Mouse (Mus musculus): ENCODE measurements around the gene Elk3. TPM values are rescaled to one million over a fixed set of nuclear protein-coding genes. Genes with fewer than 3 reads are reported as not detected.

Gene Elk3
- polyA plus RNA-seq, 1 experiment from 2014 or later = 11.3 TPM

DNA sequence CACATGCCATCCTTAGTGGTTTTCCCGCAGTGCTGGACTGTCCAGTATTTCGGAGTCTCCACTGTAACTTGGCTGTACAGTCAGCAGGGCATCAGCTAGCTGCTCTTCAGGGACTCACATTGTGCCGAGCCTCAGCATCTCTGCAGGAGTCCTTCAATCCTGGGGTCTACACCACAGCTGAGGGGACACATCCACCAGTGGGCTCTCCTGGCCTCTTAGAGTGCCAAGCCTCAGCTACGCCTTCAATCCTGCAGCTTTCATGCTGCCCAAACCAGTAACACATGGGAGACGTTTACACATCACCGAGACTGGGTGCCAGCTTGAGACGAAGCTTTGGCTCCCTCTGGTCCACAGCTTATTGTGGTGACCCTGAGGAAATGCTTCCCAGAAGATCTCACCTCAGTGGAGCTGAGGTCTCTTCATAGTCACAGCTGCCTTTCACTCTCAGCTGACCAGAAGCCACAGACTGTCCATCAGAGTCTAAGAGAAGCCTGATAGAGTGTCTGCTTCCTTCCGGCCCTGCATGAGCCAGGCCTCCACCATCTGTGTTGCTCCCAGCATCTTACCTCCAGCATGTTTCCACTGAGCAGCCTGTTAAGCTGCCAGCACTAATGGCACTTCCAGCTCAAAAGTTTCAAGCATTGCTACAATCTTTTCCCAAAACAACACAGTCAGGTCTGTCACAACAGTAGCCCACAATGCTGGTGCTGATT, 95.7 kb downstream of the Elk3 start:
- Histone ChIP-seq H3K27me3 (ENCODE audit: control insufficient read depth, insufficient read depth, low read length) (no peaks in the 10 kb centered on the region), H3K36me3 (ENCODE audit: control insufficient read depth, insufficient read depth, low read length) (peaks cover 21% of the 10 kb centered on the region), H3K27ac (replicated peaks) (no peak overlapping the region), H3K9ac (ENCODE audit: low read length) (no peak overlapping the region), H3K4me1 (replicated peaks; ENCODE audit: control insufficient read depth, insufficient read depth) (no peaks in the 10 kb centered on the region), H3K4me2 (replicated peaks; ENCODE audit: low read depth) (no peak overlapping the region), H3K4me3 (ENCODE audit: low read depth, low read length) (no peak overlapping the region), H3K9me3 (ENCODE audit: control insufficient read depth, low read length) (no peaks in the 10 kb centered on the region)
- no peak for DNase-seq (ENCODE audit: low spot score)
- ATAC-seq (ENCODE audit: low FRiP score, low TSS enrichment) = no peak
- 89% methylated on average over 8 of the region's 8 CpGs for WGBS
- TF ChIP-seq EP300 (optimal IDR thresholded peaks at IDR 0.05) = no peak
- no peak for TF ChIP-seq CTCF (IDR thresholded peaks at IDR 0.05; ENCODE audit: low read depth)

DNA sequence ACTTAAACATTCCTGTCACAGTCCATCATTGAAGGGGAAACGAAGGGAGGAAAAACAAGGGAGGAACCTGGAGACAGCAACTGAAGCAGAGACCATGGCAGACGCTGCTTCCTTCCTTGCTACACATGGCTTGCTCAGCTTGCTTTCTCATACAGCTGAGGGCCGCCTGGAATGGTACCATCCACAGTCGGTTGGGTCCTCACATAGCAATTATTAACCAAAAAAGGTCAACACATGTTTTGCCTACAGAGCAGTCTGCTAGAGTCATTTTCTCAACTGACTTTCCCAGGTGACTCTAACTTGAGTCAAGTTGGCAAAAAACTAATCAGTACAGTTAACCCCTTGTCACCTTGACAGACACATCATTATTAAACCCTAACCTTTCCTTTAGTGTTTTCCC, 96.7 kb downstream of the Elk3 start:
- no peak for ATAC-seq (ENCODE audit: low FRiP score, low TSS enrichment)
- no peaks in the 10 kb centered on the region for H3K27me3 ChIP-seq (ENCODE audit: control insufficient read depth, insufficient read depth, low read length)
- no peak for DNase-seq (ENCODE audit: low spot score)
- no peaks in the 10 kb centered on the region for H3K4me1 ChIP-seq (replicated peaks; ENCODE audit: control insufficient read depth, insufficient read depth)
- no peak for TF ChIP-seq EP300 (optimal IDR thresholded peaks at IDR 0.05)
- no peak for TF ChIP-seq CTCF (IDR thresholded peaks at IDR 0.05; ENCODE audit: low read depth)
- H3K27ac ChIP-seq (replicated peaks) = no peak overlapping the region
- WGBS = 46% methylated on average over 4 of the region's 4 CpGs
- peaks cover 21% of the 10 kb centered on the region for H3K36me3 ChIP-seq (ENCODE audit: control insufficient read depth, insufficient read depth, low read length)
- H3K4me2 ChIP-seq (replicated peaks; ENCODE audit: low read depth) = no peak overlapping the region
- H3K4me3 ChIP-seq (ENCODE audit: low read depth, low read length) = no peak overlapping the region
- H3K9me3 ChIP-seq (ENCODE audit: control insufficient read depth, low read length) = no peaks in the 10 kb centered on the region
- no peak overlapping the region for H3K9ac ChIP-seq (ENCODE audit: low read length)

DNA sequence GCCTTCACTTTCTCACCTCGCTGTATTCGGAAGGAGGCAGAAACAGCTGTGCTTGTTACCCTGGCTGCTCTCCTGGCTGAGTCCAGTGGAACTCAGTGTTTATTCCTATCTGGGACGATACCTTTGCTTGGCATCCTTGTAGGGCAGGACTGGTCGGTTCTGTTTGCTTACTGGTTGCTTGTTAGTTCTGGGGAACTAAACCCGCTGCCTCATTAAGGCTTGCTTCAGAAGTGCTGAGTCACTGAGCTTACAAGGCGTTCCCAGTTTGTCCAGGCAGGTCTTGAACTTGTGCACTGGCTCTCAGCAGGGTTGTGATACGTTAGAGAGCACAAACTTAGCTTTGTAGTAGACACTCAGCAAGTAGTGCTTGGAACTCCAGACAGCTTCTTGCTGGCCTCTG, 97.6 kb downstream of the Elk3 start:
- no peaks in the 10 kb centered on the region for H3K27me3 ChIP-seq (ENCODE audit: control insufficient read depth, insufficient read depth, low read length)
- TF ChIP-seq EP300 (optimal IDR thresholded peaks at IDR 0.05) (no peak), CTCF (IDR thresholded peaks at IDR 0.05; ENCODE audit: low read depth) (no peak)
- ATAC-seq (ENCODE audit: low FRiP score, low TSS enrichment) = peak; percentile 87
- DNase-seq (ENCODE audit: low spot score) = peak; percentile 60
- peak overlapping the region; percentile 63 for H3K27ac ChIP-seq (replicated peaks)
- no peak overlapping the region for H3K9ac ChIP-seq (ENCODE audit: low read length)
- H3K9me3 ChIP-seq (ENCODE audit: control insufficient read depth, low read length) = no peaks in the 10 kb centered on the region
- H3K36me3 ChIP-seq (ENCODE audit: control insufficient read depth, insufficient read depth, low read length) = peaks cover 20% of the 10 kb centered on the region
- no peaks in the 10 kb centered on the region for H3K4me1 ChIP-seq (replicated peaks; ENCODE audit: control insufficient read depth, insufficient read depth)
- 54% methylated on average over 7 of the region's 7 CpGs for WGBS
- H3K4me3 ChIP-seq (ENCODE audit: low read depth, low read length) = no peak overlapping the region
- no peak overlapping the region for H3K4me2 ChIP-seq (replicated peaks; ENCODE audit: low read depth)

DNA sequence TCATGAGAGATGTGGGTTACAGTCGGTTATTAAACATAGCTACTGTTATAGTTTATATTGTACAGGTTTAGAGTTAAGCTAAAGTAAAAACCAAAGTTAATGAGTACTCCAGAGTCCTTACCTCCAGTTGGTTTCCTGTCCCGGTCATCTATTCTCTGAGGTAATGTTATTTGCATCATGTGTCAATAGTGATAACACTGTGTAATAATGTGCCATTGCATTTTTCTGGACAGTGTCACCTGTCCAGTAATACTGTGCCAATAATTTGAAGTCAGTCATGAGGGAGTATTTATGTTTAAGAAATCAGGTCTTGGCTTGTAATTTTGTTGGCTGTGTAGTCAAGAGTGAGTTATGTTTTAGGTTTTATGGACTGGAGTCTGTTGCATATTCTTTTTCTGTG, 98.2 kb downstream of the Elk3 start:
- H3K9me3 ChIP-seq (ENCODE audit: control insufficient read depth, low read length) = no peaks in the 10 kb centered on the region
- peaks cover 17% of the 10 kb centered on the region for H3K36me3 ChIP-seq (ENCODE audit: control insufficient read depth, insufficient read depth, low read length)
- ATAC-seq (ENCODE audit: low FRiP score, low TSS enrichment) (peak; percentile 91), DNase-seq (ENCODE audit: low spot score) (no peak)
- TF ChIP-seq EP300 (optimal IDR thresholded peaks at IDR 0.05) = no peak
- H3K4me1 ChIP-seq (replicated peaks; ENCODE audit: control insufficient read depth, insufficient read depth) = no peaks in the 10 kb centered on the region
- H3K27me3 ChIP-seq (ENCODE audit: control insufficient read depth, insufficient read depth, low read length) = no peaks in the 10 kb centered on the region
- H3K4me3 ChIP-seq (ENCODE audit: low read depth, low read length) = no peak overlapping the region
- H3K9ac ChIP-seq (ENCODE audit: low read length) = no peak overlapping the region
- H3K4me2 ChIP-seq (replicated peaks; ENCODE audit: low read depth) = no peak overlapping the region
- peak overlapping the region; percentile 63; the same call in 1 of the 2 replicates for H3K27ac ChIP-seq (replicated peaks)
- 63% methylated on average over 2 of the region's 2 CpGs for WGBS

GRCm38 (mm10) chr10:93207176-93207575, 103.8 kb downstream of the Elk3 start:
- no peak overlapping the region for H3K4me2 ChIP-seq (replicated peaks; ENCODE audit: low read depth)
- no peaks in the 10 kb centered on the region for H3K27me3 ChIP-seq (ENCODE audit: control insufficient read depth, insufficient read depth, low read length)
- DNase-seq (ENCODE audit: low spot score) = no peak
- WGBS = 61% methylated on average over 5 of the region's 5 CpGs
- no peak for TF ChIP-seq CTCF (IDR thresholded peaks at IDR 0.05; ENCODE audit: low read depth)
- TF ChIP-seq EP300 (optimal IDR thresholded peaks at IDR 0.05) = no peak
- H3K4me1 ChIP-seq (replicated peaks; ENCODE audit: control insufficient read depth, insufficient read depth) = no peaks in the 10 kb centered on the region
- H3K9me3 ChIP-seq (ENCODE audit: control insufficient read depth, low read length) = no peaks in the 10 kb centered on the region
- H3K36me3 ChIP-seq (ENCODE audit: control insufficient read depth, insufficient read depth, low read length) = peaks cover 5% of the 10 kb centered on the region; the same call in 1 of the 2 replicates
- no peak overlapping the region for H3K9ac ChIP-seq (ENCODE audit: low read length)
- no peak overlapping the region for H3K4me3 ChIP-seq (ENCODE audit: low read depth, low read length)
- H3K27ac ChIP-seq (replicated peaks) = no peak overlapping the region
- no peak for ATAC-seq (ENCODE audit: low FRiP score, low TSS enrichment)

DNA sequence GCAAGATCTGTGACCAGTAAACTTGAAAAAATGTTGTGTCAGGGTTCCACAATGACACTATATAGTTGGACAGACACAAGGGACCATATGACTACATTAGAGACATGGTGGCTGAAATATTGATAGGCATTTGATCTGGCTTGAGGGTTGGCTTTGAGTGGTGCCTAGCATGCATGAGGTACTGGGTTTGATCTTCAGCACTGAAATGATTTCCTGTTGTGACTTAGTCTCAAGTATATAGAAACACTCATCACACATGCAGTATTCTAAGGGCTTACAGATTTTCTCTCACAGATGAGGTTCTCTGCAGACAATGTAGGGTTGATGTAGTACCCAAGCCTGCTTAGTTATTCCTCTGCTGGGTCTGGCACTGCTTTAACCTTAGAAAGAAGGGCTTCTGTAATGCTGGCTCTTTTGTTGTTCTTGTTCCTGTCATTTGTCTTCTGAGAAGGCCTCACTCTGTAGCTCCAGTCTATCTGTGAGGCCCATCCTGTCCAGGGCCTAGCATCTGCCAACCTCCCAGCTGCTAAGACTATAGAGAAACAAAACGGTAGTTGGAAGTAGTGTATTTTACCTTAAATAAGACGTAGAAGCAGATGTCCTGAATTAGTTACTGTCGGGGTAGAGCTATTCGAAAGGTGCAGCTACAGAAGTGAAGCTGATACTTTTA, 105.5 kb downstream of the Elk3 start:
- Histone ChIP-seq H3K4me3 (ENCODE audit: low read depth, low read length) (no peak overlapping the region), H3K27me3 (ENCODE audit: control insufficient read depth, insufficient read depth, low read length) (no peaks in the 10 kb centered on the region), H3K9ac (ENCODE audit: low read length) (no peak overlapping the region), H3K9me3 (ENCODE audit: control insufficient read depth, low read length) (no peaks in the 10 kb centered on the region), H3K27ac (replicated peaks) (no peak overlapping the region), H3K4me2 (replicated peaks; ENCODE audit: low read depth) (no peak overlapping the region), H3K36me3 (ENCODE audit: control insufficient read depth, insufficient read depth, low read length) (no peaks in the 10 kb centered on the region), H3K4me1 (replicated peaks; ENCODE audit: control insufficient read depth, insufficient read depth) (no peaks in the 10 kb centered on the region)
- ATAC-seq (ENCODE audit: low FRiP score, low TSS enrichment) (no peak), DNase-seq (ENCODE audit: low spot score) (no peak)
- WGBS = 85% methylated on average over 4 of the region's 4 CpGs
- TF ChIP-seq EP300 (optimal IDR thresholded peaks at IDR 0.05) = no peak
- no peak for TF ChIP-seq CTCF (IDR thresholded peaks at IDR 0.05; ENCODE audit: low read depth)
